Mouse (Mus musculus): ENCODE data around the gene Art3. TPM values are rescaled to one million over a fixed set of nuclear protein-coding genes. Genes with fewer than 3 reads are reported as not detected.
"Not testable (repeated sequence)": the region's sequence is repeated elsewhere in the genome, so short reads cannot be mapped to it uniquely, and the experiment has no call there.

The Art3 gene
- total RNA-seq, 2 experiments from 2014 or later: not detected

DNA sequence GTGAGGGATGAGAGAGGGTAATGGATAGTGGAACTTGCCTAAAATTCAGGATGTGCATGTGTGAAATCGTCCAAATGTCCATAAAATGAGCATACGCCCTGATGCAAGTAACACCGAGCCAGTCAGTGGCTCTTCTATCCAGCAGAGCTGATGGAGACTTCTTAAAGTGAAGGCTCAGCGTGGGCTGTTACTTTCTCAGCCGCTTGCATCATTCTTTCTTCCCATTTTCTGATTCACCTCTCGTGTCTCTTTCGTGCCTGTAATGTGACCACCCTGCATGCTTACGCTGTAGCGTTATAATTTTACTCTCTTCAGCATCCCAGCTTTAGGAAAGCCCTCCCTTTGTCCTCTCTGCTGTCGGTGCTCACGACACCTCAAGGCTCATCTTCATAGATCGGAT is 505 bp upstream of the Art3 start:
- ATAC-seq (replicated peaks; ENCODE audit: low FRiP score, low TSS enrichment, poor library complexity, severe bottlenecking): no peak

GRCm38 (mm10) chr5:92332359-92332840 is 773 bp downstream of the Art3 start:
- peak; percentile 58 for ATAC-seq (replicated peaks; ENCODE audit: low FRiP score, low TSS enrichment, poor library complexity, severe bottlenecking)

DNA sequence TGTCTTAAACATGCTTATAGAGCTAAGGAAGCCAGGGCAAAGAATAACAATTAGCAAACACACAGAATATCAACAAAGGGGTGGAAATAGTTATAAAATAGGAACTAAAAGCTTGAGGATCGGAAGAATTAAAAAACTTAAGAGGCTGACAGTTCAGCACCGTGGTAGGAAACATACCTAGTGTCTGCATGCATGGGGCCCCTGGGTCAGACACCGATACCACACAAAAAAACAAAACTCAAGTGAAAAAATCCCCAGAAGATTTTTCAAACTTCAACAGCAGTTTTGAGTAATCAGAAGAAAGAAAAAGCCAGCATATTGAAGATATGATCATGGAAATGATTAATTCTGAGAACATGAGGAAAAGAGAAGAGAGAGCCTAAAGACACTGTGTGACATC is 5.1 kb downstream of the Art3 start:
- no peak for ATAC-seq (replicated peaks; ENCODE audit: low FRiP score, low TSS enrichment, poor library complexity, severe bottlenecking)

- ATAC-seq (replicated peaks; ENCODE audit: low FRiP score, low TSS enrichment, poor library complexity, severe bottlenecking): peak; percentile 65; the same call in 1 of the 2 replicates
Measured at GRCm38 (mm10) chr5:92340606-92341005, 9.0 kb downstream of the Art3 start.

GRCm38 (mm10) chr5:92345006-92345405 is 13.4 kb downstream of the Art3 start:
- ATAC-seq (replicated peaks; ENCODE audit: low FRiP score, low TSS enrichment, poor library complexity, severe bottlenecking): no peak

DNA sequence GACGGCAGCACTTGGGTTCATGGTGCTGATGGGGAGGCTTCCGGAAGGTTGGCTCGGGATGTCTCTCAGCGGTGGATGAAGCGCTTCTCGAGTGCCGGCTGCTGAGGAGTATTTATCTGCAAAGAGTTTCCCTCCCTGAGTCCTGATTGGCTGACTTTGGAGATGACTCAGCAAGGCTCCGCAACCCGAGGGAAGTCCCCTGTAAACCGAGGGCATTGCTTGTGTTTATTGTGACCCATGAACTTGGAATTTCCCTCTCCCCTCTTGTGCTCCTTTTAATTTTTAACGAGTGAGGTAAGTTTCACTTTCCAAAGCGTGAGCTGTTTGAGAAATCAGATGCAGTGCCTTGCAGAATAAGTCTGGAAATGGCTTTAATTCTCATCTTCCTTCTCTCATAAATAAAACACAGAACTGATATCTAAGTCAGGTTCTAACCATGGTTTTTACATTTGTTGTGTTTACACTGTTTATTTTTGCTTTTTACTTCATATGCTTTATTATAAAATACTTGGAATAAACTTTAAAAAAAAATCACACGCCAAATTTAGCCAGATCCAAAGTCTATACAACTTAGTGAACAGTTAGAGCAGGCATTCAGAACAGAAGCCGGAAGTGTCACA is 17.3 kb downstream of the Art3 start, which contains the start of gene Cxcl10:
Gene Cxcl10 (minus strand): TSS at position 96 of the 620 bp plus-strand sequence.
- ATAC-seq (replicated peaks; ENCODE audit: low FRiP score, low TSS enrichment, poor library complexity, severe bottlenecking): peak; percentile 93

DNA sequence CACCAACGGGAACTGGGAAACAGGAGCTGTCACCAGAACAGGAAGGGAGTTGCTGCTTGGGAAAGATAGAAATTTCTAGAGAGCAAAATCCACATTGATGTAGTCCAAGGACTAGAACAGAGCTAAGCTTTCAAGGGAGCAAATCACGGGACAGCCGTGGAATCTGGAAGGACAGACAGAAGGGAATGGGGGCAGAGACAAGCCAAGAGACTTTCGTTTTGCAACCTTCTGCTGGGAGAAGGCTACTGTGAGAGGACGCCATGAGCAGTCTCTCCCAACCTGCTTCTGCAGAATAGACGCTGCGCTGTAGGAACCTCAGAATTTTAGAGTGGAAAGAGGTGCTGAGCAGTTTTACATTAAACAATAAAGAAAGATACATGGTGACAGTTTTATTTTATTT is 18.1 kb downstream of the Art3 start:
- no peak for ATAC-seq (replicated peaks; ENCODE audit: low FRiP score, low TSS enrichment, poor library complexity, severe bottlenecking)

- not testable (repeated sequence) for ATAC-seq (replicated peaks; ENCODE audit: low FRiP score, low TSS enrichment, poor library complexity, severe bottlenecking)
Measured at GRCm38 (mm10) chr5:92352716-92353115, 21.1 kb downstream of the Art3 start.

GRCm38 (mm10) chr5:92353517-92353916 is 21.9 kb downstream of the Art3 start:
- ATAC-seq (replicated peaks; ENCODE audit: low FRiP score, low TSS enrichment, poor library complexity, severe bottlenecking): peak; percentile 80

GRCm38 (mm10) chr5:92358033-92358432 is 26.4 kb downstream of the Art3 start:
- ATAC-seq (replicated peaks; ENCODE audit: low FRiP score, low TSS enrichment, poor library complexity, severe bottlenecking): peak; percentile 58; the same call in 1 of the 2 replicates

GRCm38 (mm10) chr5:92358767-92359455 is 27.3 kb downstream of the Art3 start:
- ATAC-seq (replicated peaks; ENCODE audit: low FRiP score, low TSS enrichment, poor library complexity, severe bottlenecking): no peak

DNA sequence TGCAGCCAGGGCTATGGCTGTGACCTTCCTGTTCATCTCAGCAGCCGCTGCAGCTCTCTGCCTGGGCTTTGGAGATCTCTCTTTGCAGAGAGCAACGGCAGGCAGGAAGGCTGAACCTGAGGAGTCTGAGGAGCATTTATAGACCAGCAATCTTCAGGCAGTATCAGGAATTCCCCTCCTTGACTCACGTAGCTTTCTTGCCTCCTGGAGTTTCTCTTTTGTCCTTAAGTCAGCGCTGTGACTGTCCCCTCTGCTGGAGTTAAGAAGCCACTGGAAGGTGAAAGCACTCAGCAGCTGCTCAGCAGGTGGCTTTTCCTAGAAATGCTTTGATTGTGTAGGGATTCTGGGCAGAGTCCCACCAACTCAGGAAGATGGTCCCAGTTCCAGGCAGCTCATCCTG is 31.6 kb downstream of the Art3 start:
- no peak for ATAC-seq (replicated peaks; ENCODE audit: low FRiP score, low TSS enrichment, poor library complexity, severe bottlenecking)

DNA sequence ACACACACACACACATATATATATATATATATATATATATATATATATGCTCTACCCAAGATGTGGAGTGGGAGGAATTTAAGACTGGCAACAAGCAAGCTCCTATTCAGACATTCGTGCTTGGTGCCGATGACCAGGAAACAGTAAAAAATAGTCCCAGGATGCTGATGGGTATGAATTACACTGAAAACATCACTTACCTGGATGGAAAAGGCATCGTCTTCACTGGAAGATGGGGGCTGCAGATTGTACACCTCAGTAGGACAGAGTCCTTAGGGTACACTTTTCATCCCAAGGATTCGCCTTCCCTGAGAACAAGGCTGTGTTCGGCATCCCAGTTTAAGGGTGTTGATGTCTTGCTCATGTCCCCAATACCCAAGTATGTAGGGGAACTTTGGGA is 32.4 kb downstream of the Art3 start:
- no peak for ATAC-seq (replicated peaks; ENCODE audit: low FRiP score, low TSS enrichment, poor library complexity, severe bottlenecking)

- ATAC-seq (replicated peaks; ENCODE audit: low FRiP score, low TSS enrichment, poor library complexity, severe bottlenecking): no peak
Measured at GRCm38 (mm10) chr5:92365146-92365705, 33.6 kb downstream of the Art3 start.

DNA sequence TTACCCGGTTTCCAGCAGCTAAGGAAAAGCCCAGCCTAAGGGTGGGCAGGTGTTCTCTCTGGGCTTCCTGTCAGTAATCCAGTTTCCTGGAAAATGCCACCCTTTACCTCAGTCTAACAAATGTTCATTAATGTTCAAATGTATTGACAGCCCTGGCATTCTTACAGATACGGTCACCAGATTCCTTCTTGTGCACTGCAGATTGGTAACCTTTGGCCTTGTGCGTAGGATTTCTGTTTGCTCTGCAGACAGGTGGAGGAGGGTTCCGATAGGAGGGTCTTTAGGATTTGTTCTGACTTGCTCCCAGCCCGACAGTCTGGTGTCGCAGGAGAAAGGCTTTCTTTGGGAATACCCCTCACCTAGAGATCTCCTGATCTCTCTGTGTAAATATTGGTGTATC is 34.9 kb downstream of the Art3 start:
- ATAC-seq (replicated peaks; ENCODE audit: low FRiP score, low TSS enrichment, poor library complexity, severe bottlenecking): no peak

- ATAC-seq (replicated peaks; ENCODE audit: low FRiP score, low TSS enrichment, poor library complexity, severe bottlenecking): no peak
Measured at GRCm38 (mm10) chr5:92368392-92368791, 36.8 kb downstream of the Art3 start.

GRCm38 (mm10) chr5:92369151-92369994 is 37.7 kb downstream of the Art3 start:
- no peak for ATAC-seq (replicated peaks; ENCODE audit: low FRiP score, low TSS enrichment, poor library complexity, severe bottlenecking)

DNA sequence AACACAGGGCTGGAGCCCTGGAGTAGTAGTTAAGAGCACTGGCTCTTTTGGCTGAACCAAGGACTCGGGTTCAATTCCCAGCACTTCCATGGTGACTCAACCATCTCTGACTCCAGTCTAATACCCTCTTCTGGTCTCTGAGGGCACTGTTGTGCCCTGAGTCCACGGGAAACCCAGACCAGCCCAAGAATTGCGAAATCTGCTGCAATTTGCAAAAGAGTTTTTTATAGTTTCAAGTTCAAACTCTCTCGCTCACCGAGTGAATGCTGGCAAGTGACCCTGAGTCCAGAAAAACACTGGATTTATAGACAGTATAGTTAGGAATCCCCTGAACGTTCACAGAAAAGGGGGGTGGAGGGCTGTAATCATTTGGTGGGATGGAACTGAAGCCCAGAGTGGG is 38.8 kb downstream of the Art3 start:
- no peak for ATAC-seq (replicated peaks; ENCODE audit: low FRiP score, low TSS enrichment, poor library complexity, severe bottlenecking)

GRCm38 (mm10) chr5:92370891-92371290 is 39.3 kb downstream of the Art3 start:
- no peak for ATAC-seq (replicated peaks; ENCODE audit: low FRiP score, low TSS enrichment, poor library complexity, severe bottlenecking)

Measured in megakaryocyte-erythroid progenitor cell, adult 5-6 weeks (primary cell).